Comparison of ENCODE assay signal across 16 mouse cellular contexts in genomic region chr4:114315556-114315955, GRCm38 (mm10).
DNase-seq lines count a peak whose midpoint lies in the region; ATAC-seq and TF ChIP-seq lines count a peak whose summit lies in the region.
"Had no signal": no experiment of that assay in that cellular context is flagged by ENCODE, and none has a peak within 500 bp of the region (broad histone marks: within the 10 kb centered on the region; RNA-seq: fewer than 3 reads in every experiment).

No protein-coding gene starts in this region.

- no peak overlapping the region for H3K27ac ChIP-seq in hindbrain, postnatal 0 days
- H3K27ac ChIP-seq in hindbrain, embryonic 10.5 days, result no peak overlapping the region
- H3K27ac ChIP-seq in lung, postnatal 0 days (ENCODE audit: low read length), result no peak overlapping the region
- no peak overlapping the region for H3K27ac ChIP-seq in kidney, embryonic 15.5 days
- H3K27ac ChIP-seq in forebrain, embryonic 14.5 days (ENCODE audit: low read depth, low read length), result no peak overlapping the region
- H3K27ac ChIP-seq: heart, adult 2 months; layer of hippocampus, adult 2 months; limb, embryonic 12.5 days; midbrain, embryonic 10.5 days had no signal

- no peaks in the 10 kb centered on the region for H3K4me1 ChIP-seq in hindbrain, postnatal 0 days (ENCODE audit: insufficient read depth, low read length)
- H3K4me1 ChIP-seq in hindbrain, embryonic 10.5 days (replicated peaks), result no peaks in the 10 kb centered on the region
- H3K4me1 ChIP-seq in lung, postnatal 0 days (ENCODE audit: insufficient read depth, low read depth, low read length), result no peaks in the 10 kb centered on the region
- no peaks in the 10 kb centered on the region for H3K4me1 ChIP-seq in kidney, embryonic 15.5 days
- no peaks in the 10 kb centered on the region for H3K4me1 ChIP-seq in forebrain, embryonic 14.5 days (ENCODE audit: control insufficient read depth, insufficient read depth, low read length)
- H3K4me1 ChIP-seq: limb, embryonic 12.5 days; midbrain, embryonic 10.5 days had no signal

- ATAC-seq in hindbrain, postnatal 0 days, result no peak
- ATAC-seq in lung, postnatal 0 days, result no peak
- 0 out of 2 replicates have a peak, but pooled peaks have one; percentile 12 for ATAC-seq in kidney, embryonic 15.5 days (replicated peaks; ENCODE audit: low FRiP score)
- ATAC-seq in forebrain, embryonic 14.5 days, result no peak
- ATAC-seq: inflammation-experienced regulatory T-cells, adult 6 months had no signal

- H3K36me3 ChIP-seq in hindbrain, postnatal 0 days (ENCODE audit: insufficient read depth, low read length), result no peaks in the 10 kb centered on the region
- no peaks in the 10 kb centered on the region for H3K36me3 ChIP-seq in hindbrain, embryonic 10.5 days
- no peaks in the 10 kb centered on the region for H3K36me3 ChIP-seq in lung, postnatal 0 days (ENCODE audit: insufficient read depth, low read length)
- H3K36me3 ChIP-seq in kidney, embryonic 15.5 days, result no peaks in the 10 kb centered on the region
- H3K36me3 ChIP-seq in forebrain, embryonic 14.5 days (ENCODE audit: control insufficient read depth, insufficient read depth, low read length), result no peaks in the 10 kb centered on the region
- H3K36me3 ChIP-seq: limb, embryonic 12.5 days; midbrain, embryonic 10.5 days had no signal

- H3K4me3 ChIP-seq in hindbrain, postnatal 0 days (ENCODE audit: low read length), result no peak overlapping the region
- H3K4me3 ChIP-seq in hindbrain, embryonic 10.5 days, result no peak overlapping the region
- no peak overlapping the region for H3K4me3 ChIP-seq in lung, postnatal 0 days (ENCODE audit: low read depth, low read length)
- H3K4me3 ChIP-seq in kidney, embryonic 15.5 days (replicated peaks), result no peak overlapping the region
- no peak overlapping the region for H3K4me3 ChIP-seq in forebrain, embryonic 14.5 days (ENCODE audit: low read depth, low read length)
- H3K4me3 ChIP-seq: heart, adult 2 months; layer of hippocampus, adult 2 months; limb, embryonic 12.5 days; midbrain, embryonic 10.5 days had no signal

- WGBS in hindbrain, postnatal 0 days, result 65% methylated on average over 2 of the region's 2 CpGs
- 85% methylated on average over 2 of the region's 2 CpGs for WGBS in hindbrain, embryonic 10.5 days
- WGBS in lung, postnatal 0 days, result 22% methylated on average over 2 of the region's 2 CpGs
- 41% methylated on average over 2 of the region's 2 CpGs for WGBS in kidney, embryonic 15.5 days
- WGBS in forebrain, embryonic 14.5 days, result 81% methylated on average over 2 of the region's 2 CpGs

- no peak for TF ChIP-seq CTCF in hindbrain, postnatal 0 days (IDR thresholded peaks at IDR 0.05; ENCODE audit: low read depth)
- TF ChIP-seq CTCF in lung, postnatal 0 days (IDR thresholded peaks at IDR 0.05), result no peak

- DNase-seq in hindbrain, postnatal 0 days (ENCODE audit: low spot score), result peak; percentile 10
- no peak for DNase-seq in hindbrain, embryonic 10.5 days (ENCODE audit: low spot score)
- peak; percentile 8 for DNase-seq in lung, postnatal 14 days
- no peak for DNase-seq in lung, postnatal 0 days (ENCODE audit: low spot score)
- DNase-seq in lung, postnatal 4 days, result peak; percentile 16 to 51
- no peak for DNase-seq in layer of hippocampus, adult 9-11 months
- no peak for DNase-seq in forebrain, embryonic 14.5 days (ENCODE audit: low spot score)
- DNase-seq: cerebellum, adult 9-11 months; gastrocnemius, postnatal 14 days; heart, adult 2 months; retina, postnatal 1 day had no signal

- TF ChIP-seq EP300 in lung, postnatal 0 days (IDR thresholded peaks at IDR 0.05), result no peak

- H3K9ac ChIP-seq in hindbrain, postnatal 0 days (replicated peaks; ENCODE audit: low read length), result no peak overlapping the region
- no peak overlapping the region for H3K9ac ChIP-seq in lung, postnatal 0 days (replicated peaks; ENCODE audit: low read depth)
- H3K9ac ChIP-seq in kidney, embryonic 15.5 days, result no peak overlapping the region
- H3K9ac ChIP-seq in forebrain, embryonic 14.5 days (ENCODE audit: low read length), result no peak overlapping the region
- H3K9ac ChIP-seq: limb, embryonic 12.5 days had no signal

- H3K9me3 ChIP-seq in hindbrain, postnatal 0 days (ENCODE audit: low read length), result no peaks in the 10 kb centered on the region
- H3K9me3 ChIP-seq in hindbrain, embryonic 10.5 days, result no peaks in the 10 kb centered on the region
- H3K9me3 ChIP-seq in lung, postnatal 0 days (ENCODE audit: low read length), result no peaks in the 10 kb centered on the region
- no peaks in the 10 kb centered on the region for H3K9me3 ChIP-seq in kidney, embryonic 15.5 days (replicated peaks)
- H3K9me3 ChIP-seq in forebrain, embryonic 14.5 days (replicated peaks; ENCODE audit: control insufficient read depth, low read length), result no peaks in the 10 kb centered on the region
- H3K9me3 ChIP-seq: limb, embryonic 12.5 days; midbrain, embryonic 10.5 days had no signal

- no peak overlapping the region for H3K4me2 ChIP-seq in hindbrain, postnatal 0 days (ENCODE audit: low read depth, low read length)
- H3K4me2 ChIP-seq in lung, postnatal 0 days (replicated peaks; ENCODE audit: low read depth, low read length), result no peak overlapping the region
- H3K4me2 ChIP-seq in kidney, embryonic 15.5 days, result no peak overlapping the region
- H3K4me2 ChIP-seq in forebrain, embryonic 14.5 days (ENCODE audit: low read length), result no peak overlapping the region
- H3K4me2 ChIP-seq: limb, embryonic 12.5 days had no signal

- no peaks in the 10 kb centered on the region for H3K27me3 ChIP-seq in hindbrain, postnatal 0 days (ENCODE audit: insufficient read depth, low read length)
- no peaks in the 10 kb centered on the region for H3K27me3 ChIP-seq in hindbrain, embryonic 10.5 days (ENCODE audit: insufficient read depth, poor library complexity, severe bottlenecking)
- H3K27me3 ChIP-seq in lung, postnatal 0 days (replicated peaks; ENCODE audit: insufficient read depth, low read length), result no peaks in the 10 kb centered on the region
- peaks cover 37% of the 10 kb centered on the region for H3K27me3 ChIP-seq in kidney, embryonic 15.5 days
- no peaks in the 10 kb centered on the region for H3K27me3 ChIP-seq in forebrain, embryonic 14.5 days (replicated peaks; ENCODE audit: control insufficient read depth, insufficient read depth, low read length)
- H3K27me3 ChIP-seq: limb, embryonic 12.5 days had no signal

Comparison
In these comparisons a context has a peak if more than half of its experiments do, and no peak if none do; other contexts are left out.
1. DNase-seq: peak in hindbrain, postnatal 0 days (single experiment), lung, postnatal 14 days (single experiment) and lung, postnatal 4 days (2 of 2); none in hindbrain, embryonic 10.5 days (single experiment), lung, postnatal 0 days (single experiment), layer of hippocampus, adult 9-11 months (single experiment) and forebrain, embryonic 14.5 days (single experiment).